Mouse (Mus musculus) CH12.LX (cell line): ENCODE data around the gene Trpc5. TPM values are rescaled to one million over a fixed set of nuclear protein-coding genes. Genes with fewer than 3 reads are reported as not detected.

Experiments used
- DNase-seq: peaks from one replicate; pipeline ENCODE4 v3.0.0-alpha.2; 2013; ENCODE audit errors: extremely low read depth
- H3K27ac ChIP-seq: 2 replicates; pipeline ENCODE4 v1.5.1; 2012; ENCODE audit warnings: low read depth, mild to moderate bottlenecking, control low read depth, moderate library complexity; ENCODE audit not compliant: insufficient read depth
- H3K27me3 ChIP-seq: replicated peaks from 2 replicates; pipeline ENCODE3; 2012; ENCODE audit warnings: inconsistent platforms
- H3K36me3 ChIP-seq, 2 experiments: replicated peaks in 1 of 2; 2 replicates each; pipeline versions ENCODE3 to v1.6.1; 2012; ENCODE audit warnings: inconsistent platforms in 1 of 2, low read length in 1 of 2, mild to moderate bottlenecking in 1 of 2, mixed read lengths in 1 of 2, moderate library complexity in 1 of 2; ENCODE audit not compliant: control insufficient read depth in 1 of 2, insufficient read depth in 1 of 2
- H3K4me1 ChIP-seq, 2 experiments: 2 replicates each; pipeline ENCODE4 v1.6.1; 2012; ENCODE audit warnings: inconsistent platforms in 1 of 2, moderate library complexity in 1 of 2; ENCODE audit not compliant: insufficient read depth in 2 of 2, control insufficient read depth in 1 of 2
- H3K4me2 ChIP-seq: 2 replicates; pipeline ENCODE4 v1.6.1; 2012; ENCODE audit warnings: low read depth, mild to moderate bottlenecking, control low read depth; ENCODE audit not compliant: poor library complexity, insufficient read depth, severe bottlenecking
- H3K4me3 ChIP-seq, 3 experiments: fragments of 150-350 bp in 1 of 3; sonication (generic) in 1 of 3; replicated peaks in 1 of 3; 2 replicates each; pipeline versions ENCODE3 to v1.5.1; 2011 to 2012; ENCODE audit warnings: low read depth in 2 of 3, low read length in 2 of 3, mild to moderate bottlenecking in 2 of 3, moderate library complexity in 2 of 3, control low read depth in 1 of 3, improper control_type of control experiment in 1 of 3, inconsistent platforms in 1 of 3, mixed read lengths in 1 of 3; ENCODE audit not compliant: poor library complexity in 1 of 3
- H3K79me2 ChIP-seq: replicated peaks from 2 replicates; pipeline ENCODE4 v1.6.1; 2012; ENCODE audit warnings: mild to moderate bottlenecking, moderate library complexity; ENCODE audit not compliant: control insufficient read depth, poor library complexity, insufficient read depth, severe bottlenecking; ENCODE audit errors: extremely low read depth
- H3K9ac ChIP-seq: 2 replicates; pipeline ENCODE4 v1.6.1; 2012; ENCODE audit warnings: low read depth, mild to moderate bottlenecking, control low read depth, moderate library complexity; ENCODE audit not compliant: insufficient read depth
- H3K9me3 ChIP-seq: replicated peaks from 2 replicates; pipeline ENCODE3; 2012; ENCODE audit warnings: low read length, inconsistent platforms, mixed read lengths
- CHD1 ChIP-seq: IDR thresholded peaks from 2 replicates; pipeline ENCODE4 v1.6.1; 2012; ENCODE audit warnings: low read depth, low read length, improper control_type of control experiment, inconsistent platforms
- CHD2 ChIP-seq: IDR thresholded peaks from 2 replicates; pipeline ENCODE4 v1.6.1; 2011; ENCODE audit warnings: low read length, improper control_type of control experiment
- CTCF ChIP-seq, 2 experiments: IDR thresholded peaks in 1 of 2; conservative IDR thresholded peaks in 1 of 2; 2 replicates each; pipeline ENCODE4 v1.5.1; 2011 to 2012; ENCODE audit warnings: low read depth in 2 of 2, low read length in 2 of 2, improper control_type of control experiment in 1 of 2, inconsistent platforms in 1 of 2, mild to moderate bottlenecking in 1 of 2, moderate library complexity in 1 of 2
- ELF1 ChIP-seq: IDR thresholded peaks from 2 replicates; pipeline ENCODE4 v1.6.1; 2014; ENCODE audit warnings: low read depth, mild to moderate bottlenecking, inconsistent platforms, low read length, improper control_type of control experiment
- EP300 ChIP-seq: IDR thresholded peaks from 2 replicates; pipeline ENCODE4 v1.6.1; 2011; ENCODE audit warnings: low read length, improper control_type of control experiment
- IRF4 ChIP-seq: IDR thresholded peaks from 2 replicates; pipeline ENCODE4 v1.6.1; 2014; ENCODE audit warnings: low read depth, mild to moderate bottlenecking, inconsistent platforms, low read length, improper control_type of control experiment
- JUN ChIP-seq: IDR thresholded peaks from 2 replicates; pipeline ENCODE4 v1.6.1; 2011; ENCODE audit warnings: low read depth, mild to moderate bottlenecking, low read length, improper control_type of control experiment, moderate library complexity; ENCODE audit not compliant: insufficient read depth
- JUND ChIP-seq: conservative IDR thresholded peaks from 2 replicates; pipeline ENCODE4 v1.6.1; 2011; ENCODE audit warnings: low read depth, low read length, improper control_type of control experiment
- MAFK ChIP-seq: IDR thresholded peaks from 2 replicates; pipeline ENCODE4 v1.6.1; 2011; ENCODE audit warnings: low read length, improper control_type of control experiment; ENCODE audit not compliant: insufficient replicate concordance
- MEF2A ChIP-seq: IDR thresholded peaks from 2 replicates; pipeline ENCODE4 v1.6.1; 2014; ENCODE audit warnings: low read depth, mild to moderate bottlenecking, inconsistent platforms, low read length, improper control_type of control experiment, borderline replicate concordance
- MXI1 ChIP-seq: IDR thresholded peaks from 2 replicates; pipeline ENCODE4 v1.6.1; 2011; ENCODE audit warnings: mild to moderate bottlenecking, low read depth, low read length, improper control_type of control experiment
- PAX5 ChIP-seq: IDR thresholded peaks from 2 replicates; pipeline ENCODE4 v1.6.1; 2012; ENCODE audit warnings: low read length, inconsistent platforms, mixed read lengths
- POLR2A ChIP-seq: IDR thresholded peaks from 2 replicates; pipeline ENCODE4 v1.6.1; 2011; ENCODE audit warnings: low read depth, mild to moderate bottlenecking, improper control_type of control experiment, low read length
- RCOR1 ChIP-seq: conservative IDR thresholded peaks from 2 replicates; pipeline ENCODE4 v1.6.1; 2012; ENCODE audit warnings: low read depth, mild to moderate bottlenecking, inconsistent platforms, low read length, improper control_type of control experiment
- TCF12 ChIP-seq: IDR thresholded peaks from 2 replicates; pipeline ENCODE4 v1.6.1; 2014; ENCODE audit warnings: low read depth, mild to moderate bottlenecking, inconsistent platforms, low read length, improper control_type of control experiment
- USF2 ChIP-seq: conservative IDR thresholded peaks from 2 replicates; pipeline ENCODE4 v1.6.1; 2011; ENCODE audit warnings: low read depth, low read length, improper control_type of control experiment
- ZMIZ1 ChIP-seq: IDR thresholded peaks from 2 replicates; pipeline ENCODE4 v1.6.1; 2012; ENCODE audit warnings: low read depth, mild to moderate bottlenecking, inconsistent platforms, low read length, improper control_type of control experiment
- ZNF384 ChIP-seq: IDR thresholded peaks from 2 replicates; pipeline ENCODE4 v1.6.1; 2012; ENCODE audit warnings: low read depth, low read length, improper control_type of control experiment, inconsistent platforms
- dilution Hi-C: fragments of 300-500 bp; cut with MboI; formaldehyde crosslinking; loops from 2 replicates; pipeline ENCODE4 v1.14.3; 2020; ENCODE audit warnings: low sequenced_read_pairs; ENCODE audit not compliant: extremely low pct_unique_long_range_greater_than_20kb, extremely low pct_ligation_motif_present
- in situ Hi-C: fragments of 300-500 bp; cut with MboI; formaldehyde crosslinking; loops from 3 replicates; pipeline ENCODE4 v1.14.3; 2019; ENCODE audit warnings: low sequenced_read_pairs, low pct_ligation_motif_present, low pct_unique_long_range_greater_than_20kb, mixed read lengths
- polyA plus RNA-seq: library from polyadenylated mRNA; unstranded; fragments of >175 nt; gene quantifications from 2 replicates; pipeline ENCODE4 v1.2.1, GENCODE M21; 2012; ENCODE audit warnings: low read depth; ENCODE audit not compliant: insufficient read length
- total RNA-seq, 2 experiments: library from RNA; depleted of rRNA; stranded (reverse); fragments of 300-350 nt in 1 of 2; fragments of >200 nt in 1 of 2; gene quantifications; 2 replicates each; pipeline ENCODE4 v1.2.3; 2012 to 2014

Gene Trpc5
- total and polyA plus RNA-seq, 3 experiments, result not detected

DNA sequence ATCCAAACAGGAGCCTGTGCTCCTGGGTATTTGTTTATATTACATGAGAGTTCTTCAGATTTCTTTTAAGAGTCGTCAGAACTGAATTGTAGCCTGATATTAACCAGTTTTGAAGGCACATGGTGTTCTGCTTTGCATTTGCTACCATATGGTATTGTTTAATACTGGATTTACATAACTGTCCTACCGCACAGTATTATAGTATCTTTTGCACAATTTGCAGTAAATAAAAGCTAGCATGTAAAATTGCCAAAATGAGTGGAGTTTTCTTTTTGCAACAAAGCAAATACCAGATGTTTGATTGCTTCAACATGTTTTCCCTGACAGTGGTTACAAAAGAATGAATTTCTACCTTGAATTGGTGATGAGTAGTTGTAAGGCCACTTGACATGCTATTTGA is 313.8 kb downstream of the Trpc5 start:
- Histone ChIP-seq H3K79me2 (no peaks in the 10 kb centered on the region), H3K36me3 (peaks cover 11 to 18% of the 10 kb centered on the region in 2 experiments), H3K4me2 (no peak overlapping the region), H3K27me3 (no peaks in the 10 kb centered on the region), H3K27ac (no peak overlapping the region), H3K9me3 (no peaks in the 10 kb centered on the region), H3K9ac (no peak overlapping the region), H3K4me1 (no peaks in the 10 kb centered on the region), H3K4me3 (no peak overlapping the region)
- in situ Hi-C loops (no loop called here), dilution Hi-C loops (no loop called here)
- no peak for DNase-seq
- TF ChIP-seq POLR2A (no peak), MXI1 (no peak), CHD1 (no peak), TCF12 (no peak), ELF1 (no peak), CHD2 (no peak), JUN (no peak), RCOR1 (no peak), MEF2A (no peak), JUND (no peak), EP300 (no peak), CTCF (conservative IDR thresholded peaks at IDR 0.05 in 1 of 2, IDR thresholded peaks at IDR 0.05 in 1 of 2; ENCODE audit: low read depth in 2 of 2, low read length in 2 of 2) (no peak), ZMIZ1 (no peak), ZNF384 (no peak)

DNA sequence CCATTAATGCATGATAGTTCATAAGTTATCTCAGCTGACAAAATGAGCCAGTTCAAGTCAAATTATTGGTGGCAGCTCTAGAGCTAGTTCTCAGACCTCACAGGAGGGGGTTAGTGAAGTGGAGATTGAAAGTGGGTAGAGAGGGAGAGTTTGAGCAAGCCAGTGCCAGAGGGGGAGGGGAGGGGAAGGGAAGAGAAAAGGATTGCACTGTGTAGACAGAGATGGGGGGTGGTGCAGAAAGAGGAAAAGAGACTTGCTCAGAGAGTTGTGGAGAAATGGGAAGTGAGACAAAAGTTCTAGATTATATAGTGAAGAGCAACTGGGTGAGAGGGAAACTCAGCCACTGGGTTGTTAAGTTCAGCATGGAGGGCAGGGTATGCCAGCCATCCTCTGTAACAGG is 349.6 kb downstream of the Trpc5 start:
- dilution Hi-C loops (no loop called here), in situ Hi-C loops (no loop called here)
- no peak overlapping the region for H3K4me3 ChIP-seq
- H3K4me2 ChIP-seq, result peak overlapping the region; percentile 67
- TF ChIP-seq IRF4 (peak; percentile 80), MAFK (no peak), TCF12 (no peak), EP300 (peak; percentile 51), USF2 (no peak), PAX5 (no peak), CHD2 (peak; percentile 82), ZNF384 (0 out of 2 replicates have a peak, but pooled peaks have one; percentile 2), POLR2A (no peak)
- H3K36me3 ChIP-seq, result peaks cover 0 to 4% of the 10 kb centered on the region in 2 experiments
- no peaks in the 10 kb centered on the region for H3K9me3 ChIP-seq
- no peaks in the 10 kb centered on the region for H3K79me2 ChIP-seq
- H3K9ac ChIP-seq, result no peak overlapping the region
- H3K4me1 ChIP-seq, result peaks cover 0 to 14% of the 10 kb centered on the region in 2 experiments; a peak in 1 of 4 replicates
- DNase-seq, result peak; percentile 61
- peak overlapping the region; percentile 53 for H3K27ac ChIP-seq
- H3K27me3 ChIP-seq, result no peaks in the 10 kb centered on the region
